Mouse (Mus musculus): ENCODE results near the gene Btbd17.

Btbd17 gene

GRCm38 (mm10) chr11:114803990-114804389 lies 8.2 kb upstream of the Btbd17 start:
- no peak for DNase-seq (ENCODE audit: low read depth, low spot score)

GRCm38 (mm10) chr11:114802540-114803267 lies 7.0 kb upstream of the Btbd17 start:
- DNase-seq (ENCODE audit: low read depth, low spot score): no peak

- no peak for DNase-seq (ENCODE audit: low read depth, low spot score)
Measured at GRCm38 (mm10) chr11:114801906-114802305, 6.2 kb upstream of the Btbd17 start.

- no peak for DNase-seq (ENCODE audit: low read depth, low spot score)
Measured at GRCm38 (mm10) chr11:114798624-114799023, 2.9 kb upstream of the Btbd17 start, which contains the start of gene Gpr142. TSS of gene Gpr142 (plus strand) at chr11:114798924.

- no peak for DNase-seq (ENCODE audit: low read depth, low spot score)
Measured at GRCm38 (mm10) chr11:114797981-114798380, 2.2 kb upstream of the Btbd17 start.

- no peak for DNase-seq (ENCODE audit: low read depth, low spot score)
Measured at GRCm38 (mm10) chr11:114797176-114797575, 1.4 kb upstream of the Btbd17 start.

- DNase-seq (ENCODE audit: low read depth, low spot score): peak; percentile 51
Measured at GRCm38 (mm10) chr11:114795231-114795746, 456 bp downstream of the Btbd17 start.

- no peak for DNase-seq (ENCODE audit: low read depth, low spot score)
Measured at GRCm38 (mm10) chr11:114794691-114795090, 1.1 kb downstream of the Btbd17 start.

- no peak for DNase-seq (ENCODE audit: low read depth, low spot score)
Measured at GRCm38 (mm10) chr11:114793868-114794545, 1.7 kb downstream of the Btbd17 start.

GRCm38 (mm10) chr11:114792931-114793494 lies 2.7 kb downstream of the Btbd17 start:
- DNase-seq (ENCODE audit: low read depth, low spot score): no peak

- no peak for DNase-seq (ENCODE audit: low read depth, low spot score)
Measured at GRCm38 (mm10) chr11:114791891-114792411, 3.8 kb downstream of the Btbd17 start.

- DNase-seq (ENCODE audit: low read depth, low spot score): no peak
Measured at GRCm38 (mm10) chr11:114791351-114791889, 4.3 kb downstream of the Btbd17 start.

GRCm38 (mm10) chr11:114790841-114791240 lies 4.9 kb downstream of the Btbd17 start:
- DNase-seq (ENCODE audit: low read depth, low spot score): no peak

- DNase-seq (ENCODE audit: low read depth, low spot score): no peak
Measured at GRCm38 (mm10) chr11:114790171-114790570, 5.6 kb downstream of the Btbd17 start.

GRCm38 (mm10) chr11:114789716-114790115 lies 6.0 kb downstream of the Btbd17 start:
- DNase-seq (ENCODE audit: low read depth, low spot score): no peak

GRCm38 (mm10) chr11:114789061-114789714 lies 6.6 kb downstream of the Btbd17 start:
- DNase-seq (ENCODE audit: low read depth, low spot score): no peak

GRCm38 (mm10) chr11:114787611-114788010 lies 8.1 kb downstream of the Btbd17 start:
- no peak for DNase-seq (ENCODE audit: low read depth, low spot score)

GRCm38 (mm10) chr11:114786326-114786725 lies 9.4 kb downstream of the Btbd17 start:
- DNase-seq (ENCODE audit: low read depth, low spot score): no peak

- no peak for DNase-seq (ENCODE audit: low read depth, low spot score)
Measured at GRCm38 (mm10) chr11:114785892-114786291, 9.9 kb downstream of the Btbd17 start.

GRCm38 (mm10) chr11:114780076-114780475 lies 15.7 kb downstream of the Btbd17 start:
- no peak for DNase-seq (ENCODE audit: low read depth, low spot score)

GRCm38 (mm10) chr11:114771896-114772295 lies 23.8 kb downstream of the Btbd17 start:
- no peak for DNase-seq (ENCODE audit: low read depth, low spot score)

Measured in retina, adult 2 months (tissue).